Mouse (Mus musculus) WW6 (cell line): ENCODE measurements around the gene Zyx.

Experiments used
- DNase-seq: peaks from one replicate; pipeline ENCODE4 v3.0.0-alpha.2; 2013; ENCODE audit warnings: low read depth, low spot score

Gene Zyx

GRCm38 (mm10) chr6:42364607-42365006, 15.2 kb downstream of the Zyx start:
- no peak for DNase-seq

GRCm38 (mm10) chr6:42365215-42365614, 15.8 kb downstream of the Zyx start:
- no peak for DNase-seq

GRCm38 (mm10) chr6:42369870-42370269, 20.4 kb downstream of the Zyx start:
- no peak for DNase-seq

DNA sequence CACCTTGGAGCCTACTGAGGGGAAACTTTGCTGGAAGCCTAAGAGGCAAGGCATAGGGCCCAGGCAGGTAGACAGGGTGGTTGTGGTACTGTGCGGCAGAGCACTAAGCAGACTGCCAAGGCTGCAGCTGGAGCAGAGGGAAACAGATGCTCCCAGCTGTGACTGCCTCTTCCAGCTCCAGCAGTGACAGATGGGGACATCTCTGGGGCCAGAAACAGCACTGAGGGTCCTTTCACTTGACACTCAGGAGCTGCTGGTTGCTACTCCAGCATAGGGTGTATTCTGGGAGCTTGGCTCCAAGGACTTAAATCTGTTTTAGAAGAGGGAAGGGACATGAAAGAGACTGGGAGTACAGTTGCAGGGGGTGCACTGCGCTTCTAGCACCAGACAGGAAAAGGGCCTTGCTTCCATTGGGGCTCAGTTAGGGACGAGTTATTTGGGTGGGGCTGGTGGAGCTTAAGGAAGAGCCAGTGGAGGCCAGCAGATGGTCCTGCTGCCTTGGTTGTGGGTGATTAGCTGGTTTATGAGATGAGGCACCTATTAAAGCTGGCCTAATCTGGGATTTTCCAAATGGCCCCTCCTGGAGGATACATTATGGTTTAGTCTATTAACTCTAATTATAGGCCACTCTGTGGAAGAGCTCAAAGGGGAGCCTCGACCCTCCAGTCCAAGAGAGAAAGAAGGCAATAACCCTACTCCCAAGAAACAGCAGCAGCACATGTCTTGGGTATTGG, 21.4 kb downstream of the Zyx start:
- DNase-seq, result no peak

- no peak for DNase-seq
These were observed 22.6 kb downstream of the Zyx start for GRCm38 (mm10) chr6:42372001-42372400.

DNA sequence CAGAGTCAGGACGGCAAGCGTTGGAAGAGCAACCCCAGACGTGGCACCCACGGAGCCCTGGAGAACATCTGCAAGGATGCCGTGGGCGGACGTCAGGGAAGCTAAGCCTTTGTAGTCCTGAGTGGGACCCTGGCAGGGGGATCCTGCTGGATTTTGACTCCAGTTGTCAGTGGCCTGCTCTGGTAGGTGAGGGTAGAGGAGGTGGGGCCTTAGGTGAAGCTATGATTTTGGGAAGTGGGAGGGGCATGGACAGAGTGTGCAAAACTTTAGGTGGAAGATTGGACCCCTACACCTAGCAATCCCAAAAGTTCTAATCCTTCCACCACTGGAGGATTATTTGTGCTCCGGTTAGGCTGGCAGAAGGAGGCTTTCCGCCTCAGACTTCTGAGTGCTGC, 23.0 kb downstream of the Zyx start:
- DNase-seq, result no peak

GRCm38 (mm10) chr6:42372816-42373547, 23.6 kb downstream of the Zyx start, which contains the start of gene Epha1:
Epha1 (minus strand) TSS chr6:42373268.
- DNase-seq, result peak; percentile 56

DNA sequence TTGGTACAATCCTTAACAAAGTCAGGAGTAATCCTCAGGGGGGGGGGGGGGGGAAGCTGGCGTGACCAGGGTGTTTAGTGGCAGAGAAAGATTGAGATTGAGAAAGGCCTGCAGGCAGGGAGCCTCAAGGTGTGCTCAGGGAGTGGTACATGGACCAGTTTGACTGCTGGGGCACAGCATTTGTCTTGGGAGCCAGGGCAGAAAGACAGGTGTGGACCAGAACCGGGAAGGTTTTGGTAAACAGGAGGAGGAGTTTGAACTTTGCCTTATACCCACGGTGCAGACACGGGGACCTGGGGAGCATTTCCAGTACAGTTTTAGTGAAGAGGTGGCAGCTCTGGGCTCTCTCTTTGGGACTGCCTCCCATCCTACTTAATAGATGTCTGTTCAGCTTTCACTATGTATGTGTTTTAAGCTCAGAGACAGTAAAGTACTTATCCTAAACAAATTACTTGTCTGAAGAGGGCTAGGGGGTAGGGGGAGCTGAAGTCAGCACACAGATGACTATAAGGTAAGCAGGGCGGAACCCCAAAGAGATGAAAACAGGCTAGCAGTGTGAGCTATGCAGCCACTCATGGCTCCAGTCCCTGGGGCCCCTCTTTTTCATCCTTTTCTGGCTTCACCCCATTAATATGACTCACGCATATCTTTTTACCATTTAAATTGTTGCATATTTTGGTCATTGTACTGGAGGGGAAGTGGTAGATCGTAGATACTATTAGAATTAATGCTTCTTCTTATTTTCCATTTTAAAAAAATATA, 24.4 kb downstream of the Zyx start:
- no peak for DNase-seq

DNA sequence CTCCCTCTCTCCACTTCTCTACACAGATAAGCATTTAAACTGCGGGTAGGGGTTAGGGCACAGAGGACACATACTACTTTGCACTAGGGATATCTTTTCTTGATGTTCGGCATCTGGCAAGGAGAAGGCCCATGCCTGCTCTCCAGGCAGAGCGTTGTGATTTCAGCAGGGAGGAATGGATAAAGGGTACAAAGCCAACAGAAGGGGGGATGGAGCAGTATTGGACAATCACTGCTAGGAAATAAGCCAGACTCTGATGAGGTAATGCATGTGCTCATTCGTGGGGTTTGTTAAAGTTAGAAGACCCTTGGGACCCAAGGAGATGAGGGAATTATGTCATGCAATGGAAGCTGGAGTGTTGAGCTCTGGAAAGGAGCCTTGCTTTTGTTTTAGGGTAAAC, 25.3 kb downstream of the Zyx start:
- DNase-seq, result no peak

GRCm38 (mm10) chr6:42375131-42375530, 25.7 kb downstream of the Zyx start:
- no peak for DNase-seq

- DNase-seq, result no peak
These were observed 26.6 kb downstream of the Zyx start for GRCm38 (mm10) chr6:42376016-42376415.

GRCm38 (mm10) chr6:42376504-42377019, 27.1 kb downstream of the Zyx start:
- DNase-seq, result no peak

- no peak for DNase-seq
These were observed 27.9 kb downstream of the Zyx start for GRCm38 (mm10) chr6:42377280-42377679.

DNA sequence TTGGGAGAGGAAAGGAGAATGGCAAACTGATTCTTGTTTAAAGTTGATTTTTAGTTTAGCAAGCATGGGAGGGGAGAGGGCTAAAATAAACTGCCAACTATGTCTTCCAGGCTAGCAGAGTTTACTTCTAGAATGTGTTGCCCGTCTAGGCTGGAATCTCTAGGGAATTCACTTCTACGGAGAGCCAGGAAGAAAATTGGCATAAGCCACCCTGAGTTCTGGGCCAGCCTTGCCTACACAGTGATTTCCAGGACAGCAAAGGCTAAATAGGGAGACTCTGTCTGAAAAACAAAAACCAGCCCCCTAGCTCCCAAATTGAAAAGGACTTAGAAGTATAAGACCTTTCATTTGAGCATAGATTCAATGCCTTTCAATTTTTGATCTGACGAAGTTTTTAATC, 30.1 kb downstream of the Zyx start:
- no peak for DNase-seq

GRCm38 (mm10) chr6:42380416-42381144, 31.1 kb downstream of the Zyx start:
- DNase-seq, result peak; percentile 73

GRCm38 (mm10) chr6:42381221-42381620, 31.8 kb downstream of the Zyx start:
- DNase-seq, result no peak

DNA sequence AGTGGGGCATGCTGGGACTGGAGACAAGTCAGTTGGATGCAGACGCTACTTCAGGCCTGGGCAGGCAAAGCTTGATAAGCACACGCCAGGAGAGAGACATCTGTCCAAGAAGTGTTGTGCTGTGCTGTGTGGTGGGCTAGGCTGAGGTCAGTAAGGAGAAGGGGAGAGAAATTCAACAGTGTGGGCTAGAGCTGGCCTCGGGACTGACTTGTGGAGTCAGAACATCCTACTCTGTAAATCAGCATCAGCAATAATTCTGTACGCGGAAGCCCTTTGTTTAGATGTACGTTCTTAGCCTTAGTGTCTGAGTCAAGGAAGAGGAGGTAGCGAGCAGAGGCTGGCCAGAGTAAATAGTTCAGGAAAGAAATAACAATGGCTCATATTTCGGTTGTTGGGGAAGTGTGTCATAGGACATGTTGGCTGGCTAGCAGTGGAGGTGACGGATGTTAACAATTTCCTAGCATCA, 32.5 kb downstream of the Zyx start:
- no peak for DNase-seq

GRCm38 (mm10) chr6:42383360-42383759, 33.9 kb downstream of the Zyx start:
- DNase-seq, result no peak

DNA sequence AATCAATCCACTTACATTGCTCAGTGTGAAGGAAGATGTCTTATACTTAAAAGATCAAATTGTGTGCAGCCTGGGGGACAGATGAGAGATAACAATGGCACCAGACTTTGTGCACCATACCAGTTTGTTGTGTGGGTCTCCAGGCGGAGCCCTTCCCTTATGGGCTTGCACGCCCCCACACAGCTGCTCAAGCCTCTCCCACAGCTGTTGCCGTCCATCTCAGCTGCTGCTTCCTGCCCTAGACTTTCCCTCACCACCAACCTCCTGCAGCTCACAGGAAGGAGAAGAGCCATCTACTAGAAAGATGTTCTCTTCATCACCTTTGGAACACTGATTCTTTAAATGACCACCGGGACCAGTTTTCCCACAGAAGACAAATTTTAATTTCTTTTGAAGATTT, 36.2 kb downstream of the Zyx start:
- DNase-seq, result no peak

- DNase-seq, result no peak
These were observed 42.4 kb downstream of the Zyx start for GRCm38 (mm10) chr6:42391796-42392330.
